Mouse (Mus musculus): ENCODE measurements at regions not wholly inside any gene's neighbourhood (a gene's known extent, or its start where the extent isn't known, plus 50 kb on each side); places are given as distances from the start of the nearest gene placed in this dataset.

DNA sequence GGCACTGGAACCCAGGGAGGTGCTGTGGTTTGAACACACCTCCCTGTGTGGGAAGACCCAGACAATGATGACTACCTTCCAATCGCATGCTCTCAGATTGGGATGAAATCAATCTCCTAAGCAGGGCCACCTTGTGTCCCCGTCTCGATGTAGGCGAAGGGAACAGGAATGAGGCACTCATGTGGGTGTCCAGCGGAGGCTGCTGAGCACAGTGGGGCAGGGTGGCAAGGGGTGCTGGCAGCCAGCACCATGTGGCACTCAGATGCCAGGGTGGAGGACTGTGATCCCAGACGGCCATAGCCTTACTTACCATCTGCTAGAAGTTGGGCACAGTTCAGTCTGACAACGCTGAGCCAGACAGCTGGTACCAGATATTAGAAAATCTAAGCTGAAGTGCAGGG lies 137.2 kb upstream of the Sox11 start:
- Histone ChIP-seq H3K27me3 (ENCODE audit: insufficient read depth, low read length) (no peaks in the 10 kb centered on the region), H3K36me3 (replicated peaks) (no peaks in the 10 kb centered on the region), H3K9me3 (replicated peaks) (peaks cover 29% of the 10 kb centered on the region), H3K4me3 (ENCODE audit: low read depth, low read length) (no peak overlapping the region), H3K4me1 (ENCODE audit: insufficient read depth, low read depth, low read length) (no peaks in the 10 kb centered on the region)
- DNase-seq (ENCODE audit: low spot score) (no peak), ATAC-seq (ENCODE audit: extremely low read depth, insufficient number of reproducible peaks, low FRiP score, poor library complexity, severe bottlenecking) (no peak)
- TF ChIP-seq GATA2 (IDR thresholded peaks at IDR 0.05; ENCODE audit: borderline replicate concordance, low read depth, low read length), result no peak
- TF ChIP-seq POLR2AphosphoS5 (IDR thresholded peaks at IDR 0.05; ENCODE audit: insufficient replicate concordance, low read depth, low read length), result no peak
- no peak for TF ChIP-seq CTCF (IDR thresholded peaks at IDR 0.05; ENCODE audit: low read depth, low read length)
- TF ChIP-seq GATA1 (IDR thresholded peaks at IDR 0.05; ENCODE audit: borderline replicate concordance, low read length), result no peak
- no peak for TF ChIP-seq TAL1 (conservative IDR thresholded peaks at IDR 0.05; ENCODE audit: low read depth, low read length)

DNA sequence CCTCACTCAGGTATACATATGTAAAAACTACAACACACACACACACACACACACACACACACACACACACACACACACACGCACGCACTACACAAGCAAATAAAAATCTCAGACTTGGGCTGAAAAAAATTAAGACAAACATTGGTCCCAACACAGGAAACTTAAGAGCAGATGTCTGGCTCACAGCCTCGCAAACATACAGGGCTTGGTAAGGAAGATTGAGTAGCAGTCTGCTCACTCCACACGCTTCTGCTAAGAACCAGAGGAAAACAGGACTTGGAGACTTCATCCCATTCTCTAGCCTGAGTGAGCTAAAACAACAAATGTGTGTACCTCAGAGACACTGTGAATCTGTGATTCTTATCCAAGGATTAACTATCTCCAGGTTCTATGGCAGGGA lies 132.3 kb upstream of the Sox11 start:
- H3K4me3 ChIP-seq (ENCODE audit: low read depth, low read length), result no peak overlapping the region
- no peaks in the 10 kb centered on the region for H3K4me1 ChIP-seq (ENCODE audit: insufficient read depth, low read depth, low read length)
- ATAC-seq (ENCODE audit: extremely low read depth, insufficient number of reproducible peaks, low FRiP score, poor library complexity, severe bottlenecking) (no peak), DNase-seq (ENCODE audit: low spot score) (no peak)
- no peak for TF ChIP-seq TAL1 (conservative IDR thresholded peaks at IDR 0.05; ENCODE audit: low read depth, low read length)
- no peak for TF ChIP-seq GATA1 (IDR thresholded peaks at IDR 0.05; ENCODE audit: borderline replicate concordance, low read length)
- no peak for TF ChIP-seq POLR2AphosphoS5 (IDR thresholded peaks at IDR 0.05; ENCODE audit: insufficient replicate concordance, low read depth, low read length)
- no peak for TF ChIP-seq GATA2 (IDR thresholded peaks at IDR 0.05; ENCODE audit: borderline replicate concordance, low read depth, low read length)
- TF ChIP-seq CTCF (IDR thresholded peaks at IDR 0.05; ENCODE audit: low read depth, low read length), result no peak
- H3K27me3 ChIP-seq (ENCODE audit: insufficient read depth, low read length), result no peaks in the 10 kb centered on the region
- no peaks in the 10 kb centered on the region for H3K36me3 ChIP-seq (replicated peaks)
- peaks cover 24% of the 10 kb centered on the region for H3K9me3 ChIP-seq (replicated peaks)

DNA sequence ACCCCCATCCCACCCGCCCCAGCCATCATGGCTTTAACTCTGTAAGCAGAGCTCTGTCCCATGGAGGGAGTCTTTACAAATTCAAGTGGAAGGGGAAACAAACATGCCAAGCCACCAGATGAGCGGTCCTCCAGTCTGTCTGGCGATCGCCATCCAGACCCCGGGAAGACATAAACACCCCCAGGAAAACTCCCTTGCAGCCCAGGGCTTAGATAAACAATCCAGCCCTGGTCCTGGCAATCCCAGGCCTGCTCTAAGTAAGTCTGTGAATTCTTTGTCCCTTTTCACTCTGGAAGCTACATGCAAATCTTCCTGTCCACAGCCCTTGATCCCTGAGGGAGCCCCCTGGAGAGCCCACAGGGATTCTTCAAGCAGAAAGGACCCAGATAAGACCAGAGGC lies 129.2 kb upstream of the Sox11 start:
- H3K27me3 ChIP-seq (ENCODE audit: insufficient read depth, low read length), result no peaks in the 10 kb centered on the region
- H3K4me3 ChIP-seq (ENCODE audit: low read depth, low read length), result no peak overlapping the region
- H3K4me1 ChIP-seq (ENCODE audit: insufficient read depth, low read depth, low read length), result no peaks in the 10 kb centered on the region
- no peak for TF ChIP-seq POLR2AphosphoS5 (IDR thresholded peaks at IDR 0.05; ENCODE audit: insufficient replicate concordance, low read depth, low read length)
- no peak for TF ChIP-seq CTCF (IDR thresholded peaks at IDR 0.05; ENCODE audit: low read depth, low read length)
- TF ChIP-seq GATA1 (IDR thresholded peaks at IDR 0.05; ENCODE audit: borderline replicate concordance, low read length), result no peak
- no peak for TF ChIP-seq GATA2 (IDR thresholded peaks at IDR 0.05; ENCODE audit: borderline replicate concordance, low read depth, low read length)
- no peak for TF ChIP-seq TAL1 (conservative IDR thresholded peaks at IDR 0.05; ENCODE audit: low read depth, low read length)
- H3K36me3 ChIP-seq (replicated peaks), result no peaks in the 10 kb centered on the region
- DNase-seq (ENCODE audit: low spot score) (no peak), ATAC-seq (ENCODE audit: extremely low read depth, insufficient number of reproducible peaks, low FRiP score, poor library complexity, severe bottlenecking) (no peak)
- peaks cover 30% of the 10 kb centered on the region for H3K9me3 ChIP-seq (replicated peaks)

DNA sequence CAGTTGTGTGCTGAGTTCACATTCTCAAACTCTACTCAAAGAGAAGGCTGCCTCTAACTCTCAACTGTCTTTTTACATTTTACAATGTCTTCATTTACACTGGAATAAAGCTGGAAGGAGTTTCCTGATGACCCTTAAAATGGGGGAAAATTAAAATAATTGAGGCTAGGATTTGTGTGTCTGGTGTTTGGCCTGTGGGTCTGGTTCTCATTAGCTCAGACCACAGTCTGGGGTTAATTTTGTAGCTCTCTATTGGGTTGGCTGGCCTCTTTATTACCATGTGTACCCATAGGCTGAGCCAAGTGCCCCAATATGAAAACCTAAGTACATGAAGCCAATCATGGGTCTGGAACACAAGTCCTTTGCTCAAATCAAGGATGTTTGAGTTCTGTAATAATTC lies 128.0 kb upstream of the Sox11 start:
- H3K4me3 ChIP-seq (ENCODE audit: low read depth, low read length), result no peak overlapping the region
- H3K27me3 ChIP-seq (ENCODE audit: insufficient read depth, low read length), result no peaks in the 10 kb centered on the region
- ATAC-seq (ENCODE audit: extremely low read depth, insufficient number of reproducible peaks, low FRiP score, poor library complexity, severe bottlenecking) (no peak), DNase-seq (ENCODE audit: low spot score) (no peak)
- peaks cover 25% of the 10 kb centered on the region for H3K9me3 ChIP-seq (replicated peaks)
- H3K36me3 ChIP-seq (replicated peaks), result no peaks in the 10 kb centered on the region
- TF ChIP-seq CTCF (IDR thresholded peaks at IDR 0.05; ENCODE audit: low read depth, low read length), result no peak
- TF ChIP-seq GATA1 (IDR thresholded peaks at IDR 0.05; ENCODE audit: borderline replicate concordance, low read length), result no peak
- no peak for TF ChIP-seq POLR2AphosphoS5 (IDR thresholded peaks at IDR 0.05; ENCODE audit: insufficient replicate concordance, low read depth, low read length)
- no peak for TF ChIP-seq TAL1 (conservative IDR thresholded peaks at IDR 0.05; ENCODE audit: low read depth, low read length)
- no peak for TF ChIP-seq GATA2 (IDR thresholded peaks at IDR 0.05; ENCODE audit: borderline replicate concordance, low read depth, low read length)
- H3K4me1 ChIP-seq (ENCODE audit: insufficient read depth, low read depth, low read length), result no peaks in the 10 kb centered on the region

DNA sequence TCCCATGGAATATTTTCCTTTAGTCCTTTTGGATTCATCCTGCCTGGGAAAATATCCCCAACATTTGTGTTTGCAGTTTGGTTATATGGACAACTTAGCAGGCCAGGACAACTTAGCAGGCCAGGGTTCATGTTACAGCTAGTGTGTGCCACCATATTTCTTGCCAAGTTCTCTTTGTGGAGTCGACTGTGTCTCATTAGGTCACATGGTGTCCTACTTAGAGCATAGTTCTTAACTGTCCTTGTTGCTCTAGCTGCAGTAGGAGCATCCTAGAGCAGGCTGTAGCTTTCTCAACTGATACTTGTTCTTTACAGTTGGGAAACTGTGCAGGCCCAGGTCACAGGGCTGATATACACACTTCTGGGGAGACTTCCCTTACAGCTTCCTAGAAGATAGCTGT lies 126.4 kb upstream of the Sox11 start:
- H3K4me1 ChIP-seq (ENCODE audit: insufficient read depth, low read depth, low read length), result no peaks in the 10 kb centered on the region
- no peaks in the 10 kb centered on the region for H3K36me3 ChIP-seq (replicated peaks)
- no peaks in the 10 kb centered on the region for H3K27me3 ChIP-seq (ENCODE audit: insufficient read depth, low read length)
- H3K4me3 ChIP-seq (ENCODE audit: low read depth, low read length), result no peak overlapping the region
- H3K9me3 ChIP-seq (replicated peaks), result peaks cover 32% of the 10 kb centered on the region
- TF ChIP-seq GATA2 (IDR thresholded peaks at IDR 0.05; ENCODE audit: borderline replicate concordance, low read depth, low read length), result no peak
- TF ChIP-seq TAL1 (conservative IDR thresholded peaks at IDR 0.05; ENCODE audit: low read depth, low read length), result no peak
- TF ChIP-seq GATA1 (IDR thresholded peaks at IDR 0.05; ENCODE audit: borderline replicate concordance, low read length), result no peak
- TF ChIP-seq CTCF (IDR thresholded peaks at IDR 0.05; ENCODE audit: low read depth, low read length), result no peak
- no peak for TF ChIP-seq POLR2AphosphoS5 (IDR thresholded peaks at IDR 0.05; ENCODE audit: insufficient replicate concordance, low read depth, low read length)
- no peak for DNase-seq (ENCODE audit: low spot score)
- no peak for ATAC-seq (ENCODE audit: extremely low read depth, insufficient number of reproducible peaks, low FRiP score, poor library complexity, severe bottlenecking)

DNA sequence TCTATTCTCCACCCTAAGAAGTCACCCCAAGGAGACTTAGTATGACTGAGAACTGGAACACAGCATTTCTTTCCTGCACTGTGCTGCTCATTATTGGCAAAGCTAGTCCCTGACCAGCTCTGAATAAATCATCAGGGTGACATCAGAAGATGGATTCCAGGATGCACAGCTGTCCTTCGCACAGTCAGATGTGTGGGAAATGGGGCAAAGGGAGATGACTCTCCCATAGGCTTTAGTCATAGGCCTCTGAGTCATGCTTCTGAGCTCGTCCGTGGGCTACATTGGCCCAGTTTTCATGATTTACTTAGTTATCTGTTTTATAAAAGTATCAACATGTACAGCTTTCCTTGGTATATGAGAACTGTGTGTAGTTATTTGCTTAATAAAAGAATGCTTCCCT lies 125.8 kb upstream of the Sox11 start:
- ATAC-seq (ENCODE audit: extremely low read depth, insufficient number of reproducible peaks, low FRiP score, poor library complexity, severe bottlenecking), result no peak
- Histone ChIP-seq H3K9me3 (replicated peaks) (peaks cover 34% of the 10 kb centered on the region), H3K4me3 (ENCODE audit: low read depth, low read length) (no peak overlapping the region), H3K36me3 (replicated peaks) (no peaks in the 10 kb centered on the region), H3K27me3 (ENCODE audit: insufficient read depth, low read length) (no peaks in the 10 kb centered on the region), H3K4me1 (ENCODE audit: insufficient read depth, low read depth, low read length) (no peaks in the 10 kb centered on the region)
- TF ChIP-seq TAL1 (conservative IDR thresholded peaks at IDR 0.05; ENCODE audit: low read depth, low read length) (no peak), CTCF (IDR thresholded peaks at IDR 0.05; ENCODE audit: low read depth, low read length) (no peak), POLR2AphosphoS5 (IDR thresholded peaks at IDR 0.05; ENCODE audit: insufficient replicate concordance, low read depth, low read length) (no peak), GATA2 (IDR thresholded peaks at IDR 0.05; ENCODE audit: borderline replicate concordance, low read depth, low read length) (no peak), GATA1 (IDR thresholded peaks at IDR 0.05; ENCODE audit: borderline replicate concordance, low read length) (no peak)
- no peak for DNase-seq (ENCODE audit: low spot score)

All from G1E (cell line).